Mouse (Mus musculus) hindbrain, embryonic 12.5 days (tissue): Measurements from ENCODE around the gene Stx8. TPM values are rescaled to one million over a fixed set of nuclear protein-coding genes. Genes with fewer than 3 reads are reported as not detected.

Source experiments
- ATAC-seq: fragments of 200-750 bp; cut with Nextera tagmentation; 2 replicates; pipeline ENCODE4 v1.8.0; 2017; ENCODE audit warnings: moderate TSS enrichment; ENCODE audit not compliant: low FRiP score
- H3K27ac ChIP-seq: fragments of 300-500 bp; sonication (generic); 2 replicates; pipeline ENCODE4 v1.5.1; 2016; ENCODE audit warnings: mild to moderate bottlenecking
- H3K27me3 ChIP-seq: fragments of 300-500 bp; sonication (generic); 2 replicates; pipeline ENCODE4 v1.6.1; 2016; ENCODE audit warnings: mild to moderate bottlenecking
- H3K36me3 ChIP-seq: fragments of 300-500 bp; sonication (generic); 2 replicates; pipeline ENCODE4 v1.6.1; 2016; ENCODE audit warnings: mild to moderate bottlenecking
- H3K4me1 ChIP-seq: fragments of 300-500 bp; sonication (generic); 2 replicates; pipeline ENCODE4 v1.6.1; 2016
- H3K4me2 ChIP-seq: fragments of 300-500 bp; sonication (generic); replicated peaks from 2 replicates; pipeline ENCODE4 v1.6.1; 2016; ENCODE audit warnings: mild to moderate bottlenecking
- H3K4me3 ChIP-seq: fragments of 300-500 bp; sonication (generic); 2 replicates; pipeline ENCODE4 v1.5.1; 2016; ENCODE audit warnings: mild to moderate bottlenecking
- H3K9ac ChIP-seq: fragments of 300-500 bp; sonication (generic); 2 replicates; pipeline ENCODE4 v1.6.1; 2016; ENCODE audit warnings: mild to moderate bottlenecking, moderate library complexity
- H3K9me3 ChIP-seq: fragments of 300-500 bp; sonication (generic); replicated peaks from 2 replicates; pipeline ENCODE4 v1.6.1; 2016; ENCODE audit warnings: mild to moderate bottlenecking
- WGBS: fragments of 180-500 bp; shearing (Covaris S2); methylation state at CpG from one replicate; pipeline ENCODE4 v1.1.7; 2016; 5-methylcytosine and 5-hydroxymethylcytosine counted together
- polyA plus RNA-seq: library from polyadenylated mRNA; unstranded; fragments of >200 nt; fragmentation: Nextera tagmentation; extraction: Ambion mirVana; gene quantifications from 2 replicates; pipeline ENCODE4 v1.2.1, GENCODE M21; 2016

The Stx8 gene
- polyA plus RNA-seq, 1 experiment from 2014 or later: 64.0 TPM

DNA sequence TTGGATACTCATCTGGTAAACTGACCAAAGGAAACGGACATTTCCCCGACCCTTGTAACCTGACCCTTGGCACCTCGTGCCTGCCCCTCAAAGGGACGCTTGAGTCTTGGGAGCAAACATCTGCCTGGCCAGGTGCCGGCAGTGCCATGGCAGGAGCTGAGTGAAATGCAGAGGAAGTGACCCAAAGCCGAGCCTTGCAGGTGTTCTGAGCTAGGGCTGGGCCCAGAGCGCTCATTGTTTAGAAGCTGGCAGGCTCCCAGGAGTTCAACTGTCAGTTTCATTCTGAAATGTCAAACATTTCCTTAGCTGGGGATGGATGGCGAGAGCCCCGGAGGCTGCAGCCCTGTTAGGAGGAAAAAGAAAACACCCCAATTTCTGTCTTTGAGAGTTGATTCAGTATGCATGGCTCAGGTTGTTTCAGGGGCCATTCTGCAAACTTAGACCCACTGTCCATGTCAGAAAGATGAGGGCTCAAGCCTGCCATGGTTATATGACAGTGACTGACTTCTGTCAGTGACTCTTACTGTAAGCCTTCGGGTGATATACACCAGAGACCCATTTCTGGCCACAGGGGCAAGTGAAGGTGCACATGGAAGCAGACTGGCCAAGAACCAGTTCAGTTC is 233.9 kb downstream of the Stx8 start:
- Histone ChIP-seq H3K4me1 (peaks cover 44% of the 10 kb centered on the region), H3K36me3 (no peaks in the 10 kb centered on the region)
- WGBS: 31% methylated on average over 10 of the region's 10 CpGs

DNA sequence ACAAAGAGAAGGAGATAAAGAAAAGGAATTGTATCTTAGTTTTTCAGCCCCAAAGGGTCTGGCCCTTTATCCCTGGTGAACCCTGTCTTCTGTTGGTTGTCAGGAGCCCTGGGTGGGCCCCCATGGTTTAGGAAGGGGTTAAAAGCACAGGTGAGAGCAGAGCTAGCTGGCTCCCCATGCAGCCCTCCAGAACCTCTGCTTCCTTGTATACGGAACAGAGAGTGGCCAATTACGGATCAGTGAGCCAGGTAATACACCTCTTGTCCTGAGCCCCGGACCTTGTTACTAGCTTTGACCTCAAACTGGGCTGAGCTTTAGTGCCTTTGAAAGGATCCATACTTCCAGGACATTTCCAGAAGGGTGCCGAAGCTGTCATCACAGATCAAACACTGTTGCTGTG is 234.5 kb downstream of the Stx8 start:
- Histone ChIP-seq H3K27ac (no peak overlapping the region), H3K4me1 (peaks cover 38% of the 10 kb centered on the region), H3K36me3 (no peaks in the 10 kb centered on the region), H3K4me3 (no peak overlapping the region), H3K9me3 (no peaks in the 10 kb centered on the region), H3K27me3 (no peaks in the 10 kb centered on the region), H3K9ac (no peak overlapping the region), H3K4me2 (no peak overlapping the region)
- no peak for ATAC-seq
- WGBS: 89% methylated on average over 4 of the region's 4 CpGs

More for the DNA sequence above, 233.9 kb downstream of the Stx8 start:
- ATAC-seq: no peak
- Histone ChIP-seq H3K27ac (peak overlapping the region; percentile 36; the same call in 1 of the 2 replicates), H3K9ac (no peak overlapping the region), H3K4me3 (no peak overlapping the region), H3K9me3 (no peaks in the 10 kb centered on the region), H3K4me2 (no peak overlapping the region), H3K27me3 (no peaks in the 10 kb centered on the region)

DNA sequence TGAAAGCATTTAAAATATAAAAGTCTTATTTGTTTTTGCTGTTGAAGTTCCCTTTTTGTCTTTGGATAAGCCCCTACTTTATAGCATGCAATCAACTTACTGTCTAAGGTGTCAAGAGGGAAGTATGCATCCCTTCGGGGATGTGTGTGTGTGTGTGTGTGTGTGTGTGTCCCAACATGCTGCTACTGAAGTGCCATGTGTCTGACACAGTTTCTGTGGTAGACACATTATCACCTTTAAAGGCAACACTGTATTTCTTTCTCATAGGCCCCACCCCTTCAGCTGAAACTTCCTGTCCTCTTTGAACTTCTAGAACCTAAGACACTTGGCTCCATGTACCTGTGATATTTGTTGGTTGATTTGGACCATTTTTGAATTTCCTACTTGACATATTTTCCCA is 235.1 kb downstream of the Stx8 start:
- WGBS: 85% methylated on average over 1 of the region's 1 CpGs
- Histone ChIP-seq H3K36me3 (no peaks in the 10 kb centered on the region), H3K27me3 (no peaks in the 10 kb centered on the region), H3K27ac (no peak overlapping the region), H3K9ac (no peak overlapping the region), H3K9me3 (no peaks in the 10 kb centered on the region), H3K4me1 (peaks cover 35% of the 10 kb centered on the region), H3K4me2 (no peak overlapping the region), H3K4me3 (no peak overlapping the region)
- ATAC-seq: no peak

DNA sequence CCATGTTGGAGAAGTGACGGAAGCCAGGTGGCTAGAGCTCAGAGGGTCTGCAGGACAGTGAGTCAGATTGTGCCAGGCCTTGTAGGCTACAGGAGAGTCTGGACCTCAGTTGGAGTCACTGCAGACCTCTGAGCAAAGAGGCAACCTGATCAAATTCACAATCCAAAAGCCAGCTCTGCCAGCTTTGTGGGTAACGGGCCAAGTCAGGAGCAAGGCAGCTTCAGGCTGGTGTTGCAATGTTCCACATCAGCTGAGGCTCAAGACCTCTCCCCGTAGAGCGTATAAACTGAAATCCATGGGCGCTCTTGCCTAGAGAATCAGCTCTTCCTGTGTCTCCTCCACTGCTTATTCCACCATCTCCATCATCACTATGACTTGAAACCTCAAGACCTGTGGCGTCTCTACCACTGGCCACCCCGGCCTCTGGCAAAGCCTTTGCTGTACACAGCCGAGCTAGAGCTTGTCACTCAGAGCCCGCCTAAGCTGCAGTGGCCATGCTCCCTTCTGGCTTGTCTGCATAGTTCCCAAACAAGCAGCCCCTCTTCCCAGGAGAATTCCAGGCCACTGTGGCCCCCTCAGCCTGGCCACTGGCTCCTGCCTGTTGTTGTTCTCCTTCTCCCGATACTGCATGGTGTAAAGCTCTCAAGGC is 235.9 kb downstream of the Stx8 start:
- no peaks in the 10 kb centered on the region for H3K9me3 ChIP-seq
- no peak overlapping the region for H3K9ac ChIP-seq
- 79% methylated on average over 10 of the region's 10 CpGs for WGBS
- no peaks in the 10 kb centered on the region for H3K36me3 ChIP-seq
- no peaks in the 10 kb centered on the region for H3K27me3 ChIP-seq
- H3K4me1 ChIP-seq: peaks cover 33% of the 10 kb centered on the region
- no peak overlapping the region for H3K27ac ChIP-seq
- no peak for ATAC-seq
- no peak overlapping the region for H3K4me2 ChIP-seq
- no peak overlapping the region for H3K4me3 ChIP-seq

DNA sequence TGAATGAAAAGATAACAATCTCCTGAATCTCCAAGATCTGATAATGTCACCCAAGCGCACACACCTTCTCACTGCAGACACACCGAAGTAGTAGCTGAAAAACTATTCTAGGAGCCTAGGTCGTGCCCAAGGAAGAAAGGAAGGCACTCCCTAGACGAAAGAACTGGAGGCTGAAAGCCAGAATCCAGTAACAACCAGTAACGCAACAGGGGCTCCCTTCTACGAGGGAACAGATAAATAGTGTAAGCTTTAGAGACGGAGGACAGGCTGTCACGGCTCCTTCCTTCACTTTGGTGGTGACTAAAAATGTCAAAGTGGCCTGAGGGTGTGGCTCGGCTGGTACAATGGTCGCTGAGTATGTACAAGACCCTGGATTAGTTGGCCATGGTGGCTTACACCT is 236.6 kb downstream of the Stx8 start:
- H3K4me2 ChIP-seq: no peak overlapping the region
- no peak overlapping the region for H3K4me3 ChIP-seq
- H3K9ac ChIP-seq: no peak overlapping the region
- H3K27me3 ChIP-seq: no peaks in the 10 kb centered on the region
- H3K36me3 ChIP-seq: no peaks in the 10 kb centered on the region
- H3K27ac ChIP-seq: no peak overlapping the region
- H3K9me3 ChIP-seq: no peaks in the 10 kb centered on the region
- H3K4me1 ChIP-seq: peaks cover 33% of the 10 kb centered on the region
- no peak for ATAC-seq
- WGBS: 58% methylated on average over 10 of the region's 10 CpGs

DNA sequence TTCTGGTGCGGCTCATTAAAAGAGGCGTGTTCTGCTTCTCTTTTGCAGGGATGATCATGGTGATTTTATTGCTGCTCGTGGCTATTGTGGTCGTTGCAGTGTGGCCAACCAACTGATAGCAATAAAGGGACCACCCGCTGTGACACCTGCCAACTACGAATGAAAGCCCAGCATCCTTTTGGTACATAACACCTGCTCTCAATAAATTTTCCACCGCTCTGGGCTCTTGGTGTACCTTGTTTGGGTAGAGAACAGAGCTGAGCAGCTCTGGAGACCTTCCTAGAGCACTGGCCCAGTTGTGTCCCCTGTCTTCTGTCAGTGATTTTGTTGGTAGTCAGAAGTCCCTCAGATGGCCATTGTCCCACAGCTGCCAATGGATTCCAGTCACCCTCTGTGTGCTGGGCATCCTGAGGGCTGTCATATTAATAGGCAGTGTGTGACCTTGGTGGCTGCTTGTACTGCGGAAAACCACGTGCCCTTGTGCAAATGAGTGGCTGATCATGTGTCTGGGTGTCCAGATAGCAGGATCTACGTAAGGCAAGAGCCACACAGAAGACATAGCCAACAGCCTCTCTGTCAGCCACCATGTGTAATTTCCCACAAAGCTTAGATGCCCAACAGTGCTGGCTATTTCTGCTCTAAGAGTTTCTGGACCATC is 237.8 kb downstream of the Stx8 start:
- Histone ChIP-seq H3K27me3 (no peaks in the 10 kb centered on the region), H3K27ac (no peak overlapping the region), H3K36me3 (no peaks in the 10 kb centered on the region), H3K4me1 (peaks cover 33% of the 10 kb centered on the region), H3K9me3 (no peaks in the 10 kb centered on the region), H3K4me2 (no peak overlapping the region), H3K4me3 (no peak overlapping the region), H3K9ac (no peak overlapping the region)
- no peak for ATAC-seq
- 67% methylated on average over 10 of the region's 10 CpGs for WGBS

DNA sequence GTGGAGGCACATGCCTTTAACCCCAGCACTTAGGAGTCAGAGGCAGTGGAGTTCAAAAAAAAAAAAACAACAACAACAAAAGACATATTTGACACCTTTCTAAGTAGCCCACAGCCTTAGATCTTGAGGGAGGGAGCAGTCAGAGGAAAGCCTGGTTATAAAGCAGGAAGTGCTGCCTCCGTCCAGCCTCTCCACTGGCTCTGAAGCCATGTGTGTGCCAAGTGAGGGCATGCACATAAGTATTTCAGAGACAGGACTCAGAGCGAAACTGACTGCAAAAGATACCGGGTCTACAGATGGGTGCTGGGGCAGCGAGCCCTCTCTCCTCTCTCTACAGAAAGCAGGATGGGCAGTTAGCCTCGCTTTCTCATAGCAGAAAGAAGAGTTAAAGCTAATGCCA is 238.4 kb downstream of the Stx8 start:
- no peak for ATAC-seq
- H3K36me3 ChIP-seq: no peaks in the 10 kb centered on the region
- no peak overlapping the region for H3K27ac ChIP-seq
- H3K4me3 ChIP-seq: no peak overlapping the region
- no peak overlapping the region for H3K4me2 ChIP-seq
- no peaks in the 10 kb centered on the region for H3K9me3 ChIP-seq
- H3K27me3 ChIP-seq: no peaks in the 10 kb centered on the region
- H3K9ac ChIP-seq: no peak overlapping the region
- peaks cover 30% of the 10 kb centered on the region for H3K4me1 ChIP-seq
- 79% methylated on average over 5 of the region's 5 CpGs for WGBS

DNA sequence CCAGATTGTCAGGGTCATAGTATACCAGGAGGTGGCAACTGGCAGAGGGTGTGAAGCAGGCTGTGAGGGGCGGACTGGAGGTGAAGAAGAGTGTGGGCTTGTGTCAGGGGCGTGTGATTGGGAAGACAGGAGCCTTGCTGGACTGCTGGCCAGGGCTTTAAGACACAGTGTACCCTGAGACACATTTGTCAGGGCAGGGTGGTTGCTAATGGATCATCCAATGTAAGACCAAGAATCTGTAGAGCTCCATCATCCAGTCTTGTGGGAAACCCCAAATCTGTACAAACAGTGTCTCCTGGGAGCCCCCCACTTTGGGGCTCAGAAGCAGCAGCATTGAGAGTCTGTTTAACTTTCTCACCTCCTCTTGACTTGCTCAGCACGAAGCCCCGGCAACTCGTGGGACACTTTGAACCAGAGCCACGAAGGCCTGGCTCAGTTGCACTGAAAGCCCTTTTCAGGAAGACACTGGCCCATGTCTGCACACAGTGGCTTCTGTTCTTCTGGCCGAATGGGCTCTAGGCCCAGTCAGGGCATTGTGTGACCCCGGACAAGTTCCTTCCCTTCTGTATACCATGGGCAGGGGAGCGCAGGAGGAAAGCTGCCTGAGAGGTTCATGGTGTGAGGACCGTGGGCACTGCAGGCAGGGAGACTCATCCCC is 239.7 kb downstream of the Stx8 start:
- no peaks in the 10 kb centered on the region for H3K27me3 ChIP-seq
- H3K27ac ChIP-seq: no peak overlapping the region
- no peaks in the 10 kb centered on the region for H3K36me3 ChIP-seq
- no peaks in the 10 kb centered on the region for H3K9me3 ChIP-seq
- no peak overlapping the region for H3K4me3 ChIP-seq
- ATAC-seq: no peak
- 86% methylated on average over 10 of the region's 10 CpGs for WGBS
- H3K4me1 ChIP-seq: peaks cover 20% of the 10 kb centered on the region
- no peak overlapping the region for H3K4me2 ChIP-seq
- no peak overlapping the region for H3K9ac ChIP-seq

DNA sequence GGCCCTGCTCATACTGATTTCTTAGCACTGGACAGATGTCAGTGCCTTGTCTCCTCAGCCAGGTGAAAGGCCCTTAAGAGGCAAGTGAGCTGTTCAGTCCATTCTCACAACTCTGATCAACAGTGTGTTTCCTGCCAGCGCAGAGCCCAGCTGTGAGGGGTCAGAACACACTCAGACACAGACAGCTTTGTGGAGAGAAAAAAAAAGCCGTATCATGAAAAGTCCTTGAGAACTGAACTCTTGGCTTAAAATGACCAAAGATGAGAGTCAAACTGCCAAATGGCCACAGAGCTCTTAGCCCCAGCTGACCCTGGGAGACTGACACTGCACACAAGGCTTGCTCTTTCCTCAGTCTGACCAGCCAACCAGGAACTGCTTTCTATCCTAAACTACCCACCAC is 242.0 kb downstream of the Stx8 start:
- Histone ChIP-seq H3K4me1 (peaks cover 24% of the 10 kb centered on the region), H3K4me3 (no peak overlapping the region), H3K27me3 (no peaks in the 10 kb centered on the region), H3K4me2 (no peak overlapping the region), H3K27ac (0 out of 2 replicates have a peak overlapping the region, but pooled peaks have one; percentile 6), H3K36me3 (no peaks in the 10 kb centered on the region), H3K9ac (no peak overlapping the region), H3K9me3 (no peaks in the 10 kb centered on the region)
- ATAC-seq: no peak
- WGBS: 83% methylated on average over 2 of the region's 2 CpGs

DNA sequence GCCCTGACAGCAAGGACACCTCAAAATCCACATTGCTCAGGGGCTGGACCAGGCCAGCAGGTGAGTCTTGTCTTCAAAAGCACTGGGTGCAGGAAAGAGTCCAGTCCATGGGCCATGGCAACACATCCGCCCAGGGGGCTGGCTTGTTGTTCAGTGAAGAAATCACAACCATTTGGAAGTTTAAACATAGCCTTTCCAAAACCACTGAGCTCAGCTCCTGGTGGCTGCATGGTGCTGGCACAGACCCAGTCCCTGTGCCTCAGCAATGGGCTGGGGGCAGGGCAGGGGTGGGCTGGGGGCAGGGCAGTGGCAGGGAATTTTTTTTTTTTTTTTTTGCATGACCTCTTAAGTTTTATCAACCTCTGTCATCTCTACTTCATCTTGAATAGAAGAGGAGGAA is 242.6 kb downstream of the Stx8 start:
- Histone ChIP-seq H3K9ac (no peak overlapping the region), H3K9me3 (no peaks in the 10 kb centered on the region), H3K27me3 (no peaks in the 10 kb centered on the region), H3K4me2 (no peak overlapping the region), H3K36me3 (no peaks in the 10 kb centered on the region), H3K4me3 (no peak overlapping the region), H3K4me1 (peaks cover 21% of the 10 kb centered on the region), H3K27ac (0 out of 2 replicates have a peak overlapping the region, but pooled peaks have one; percentile 6)
- WGBS: 82% methylated on average over 1 of the region's 1 CpGs
- no peak for ATAC-seq

DNA sequence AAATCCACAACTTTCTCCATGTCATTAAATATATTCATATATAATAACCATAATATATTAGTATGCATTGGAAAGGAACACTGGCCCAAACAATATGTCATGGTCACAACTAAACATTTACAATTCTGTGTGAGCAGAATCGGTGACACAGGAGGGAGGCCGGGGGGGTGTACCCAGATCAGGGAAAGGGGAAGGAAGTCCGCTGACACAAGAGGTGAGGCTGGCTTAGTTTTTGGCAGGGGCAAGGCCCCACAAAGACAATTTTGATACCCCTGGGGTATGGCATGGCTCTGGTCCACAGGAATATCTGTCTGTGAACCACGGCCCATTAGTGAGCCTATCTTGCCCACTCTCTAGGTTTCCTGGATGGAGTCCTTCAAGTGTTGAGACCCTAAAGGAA is 243.5 kb downstream of the Stx8 start:
- no peak overlapping the region for H3K4me2 ChIP-seq
- H3K27me3 ChIP-seq: no peaks in the 10 kb centered on the region
- H3K9me3 ChIP-seq: no peaks in the 10 kb centered on the region
- peaks cover 26% of the 10 kb centered on the region for H3K4me1 ChIP-seq
- ATAC-seq: no peak
- no peak overlapping the region for H3K4me3 ChIP-seq
- H3K9ac ChIP-seq: no peak overlapping the region
- WGBS: 86% methylated on average over 4 of the region's 4 CpGs
- no peak overlapping the region for H3K27ac ChIP-seq
- H3K36me3 ChIP-seq: no peaks in the 10 kb centered on the region

DNA sequence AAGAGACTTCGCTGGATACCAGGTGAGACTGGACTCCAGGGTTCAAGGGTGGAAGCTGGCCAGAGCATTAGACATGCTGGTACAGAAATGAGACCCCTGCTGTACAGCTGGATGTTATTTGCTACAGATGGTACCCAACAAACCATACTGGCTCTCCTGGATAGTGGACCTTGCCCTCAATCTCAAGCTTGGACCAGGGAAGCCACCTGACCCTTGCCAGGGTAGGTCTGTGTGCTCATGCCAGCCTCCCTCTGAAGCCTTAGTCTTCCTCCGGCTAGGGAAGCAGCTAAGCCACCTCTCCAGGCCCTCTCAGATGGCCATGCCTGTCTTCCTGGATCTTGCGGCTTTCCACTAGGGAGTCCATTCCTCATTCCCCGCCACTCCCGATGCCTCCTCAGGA is 244.7 kb downstream of the Stx8 start:
- Histone ChIP-seq H3K36me3 (no peaks in the 10 kb centered on the region), H3K9me3 (no peaks in the 10 kb centered on the region), H3K9ac (no peak overlapping the region), H3K4me2 (no peak overlapping the region), H3K4me1 (peaks cover 38% of the 10 kb centered on the region), H3K27ac (no peak overlapping the region), H3K4me3 (no peak overlapping the region), H3K27me3 (no peaks in the 10 kb centered on the region)
- ATAC-seq: no peak
- WGBS: 85% methylated on average over 5 of the region's 5 CpGs
